Mouse (Mus musculus): Measurements from ENCODE around the gene Slc25a26.

Slc25a26 gene

DNA sequence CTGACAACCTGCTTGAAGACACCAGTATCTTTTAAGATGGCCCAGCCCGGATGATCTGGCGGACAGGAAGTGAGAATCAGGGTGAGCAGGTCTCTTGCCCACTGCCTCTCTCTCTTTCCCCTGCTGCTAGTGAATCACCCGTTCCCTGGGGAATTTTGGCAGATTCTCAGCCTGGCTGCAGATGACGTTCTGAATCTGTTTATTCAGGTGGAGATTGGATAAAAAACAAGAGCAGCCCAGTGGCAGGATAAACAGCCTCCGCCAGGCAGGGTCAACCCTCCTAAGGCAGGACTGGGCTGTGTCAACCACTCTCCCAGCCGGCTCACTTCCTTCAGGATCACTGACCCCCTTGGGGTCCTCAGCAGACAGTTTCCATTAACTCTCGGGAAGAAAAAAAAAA lies 140.2 kb downstream of the Slc25a26 start:
- peak; percentile 34 for DNase-seq (ENCODE audit: low read depth, low spot score)

DNA sequence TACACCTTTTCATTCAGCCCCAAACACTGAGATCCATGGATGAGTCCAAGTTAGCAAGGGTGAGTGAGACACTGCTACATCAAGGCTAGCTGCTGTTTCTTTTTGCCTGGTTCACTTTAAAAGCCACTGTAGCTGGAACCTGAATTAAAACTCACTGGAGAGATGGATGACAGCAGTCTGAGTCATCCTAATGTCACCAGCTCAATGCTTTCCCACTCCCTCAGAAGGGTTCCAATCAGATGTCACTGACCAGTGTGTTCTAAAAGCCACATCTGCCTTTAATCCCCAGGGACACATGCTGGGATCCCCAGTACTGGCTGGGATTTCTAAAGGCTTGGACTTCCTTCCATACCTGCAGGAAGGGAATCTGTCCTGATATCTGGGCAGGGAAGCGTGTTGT lies 141.9 kb downstream of the Slc25a26 start:
- no peak for DNase-seq (ENCODE audit: low read depth, low spot score)

GRCm38 (mm10) chr6:94643989-94644388 lies 143.9 kb downstream of the Slc25a26 start:
- no peak for DNase-seq (ENCODE audit: low read depth, low spot score)

GRCm38 (mm10) chr6:94644641-94645040 lies 144.5 kb downstream of the Slc25a26 start:
- no peak for DNase-seq (ENCODE audit: low read depth, low spot score)

DNA sequence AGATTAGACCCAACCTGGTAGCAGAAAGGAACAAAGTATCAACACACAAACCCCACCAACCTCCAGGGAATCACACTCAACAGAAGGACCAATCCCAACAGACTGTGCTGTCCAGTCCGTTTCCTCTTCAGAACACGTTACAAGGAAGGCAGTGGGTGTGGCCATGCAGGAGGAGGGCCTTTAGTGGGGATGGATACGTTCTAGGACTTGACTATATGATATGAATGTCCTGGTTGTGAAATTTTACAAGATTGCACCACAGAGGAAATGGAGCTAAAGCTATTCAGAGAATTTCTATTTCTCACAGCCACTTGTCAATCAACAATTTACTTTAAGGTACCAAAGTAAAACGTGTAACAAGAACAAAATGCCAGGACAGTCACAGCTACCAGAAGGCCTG lies 145.6 kb downstream of the Slc25a26 start:
- no peak for DNase-seq (ENCODE audit: low read depth, low spot score)

DNA sequence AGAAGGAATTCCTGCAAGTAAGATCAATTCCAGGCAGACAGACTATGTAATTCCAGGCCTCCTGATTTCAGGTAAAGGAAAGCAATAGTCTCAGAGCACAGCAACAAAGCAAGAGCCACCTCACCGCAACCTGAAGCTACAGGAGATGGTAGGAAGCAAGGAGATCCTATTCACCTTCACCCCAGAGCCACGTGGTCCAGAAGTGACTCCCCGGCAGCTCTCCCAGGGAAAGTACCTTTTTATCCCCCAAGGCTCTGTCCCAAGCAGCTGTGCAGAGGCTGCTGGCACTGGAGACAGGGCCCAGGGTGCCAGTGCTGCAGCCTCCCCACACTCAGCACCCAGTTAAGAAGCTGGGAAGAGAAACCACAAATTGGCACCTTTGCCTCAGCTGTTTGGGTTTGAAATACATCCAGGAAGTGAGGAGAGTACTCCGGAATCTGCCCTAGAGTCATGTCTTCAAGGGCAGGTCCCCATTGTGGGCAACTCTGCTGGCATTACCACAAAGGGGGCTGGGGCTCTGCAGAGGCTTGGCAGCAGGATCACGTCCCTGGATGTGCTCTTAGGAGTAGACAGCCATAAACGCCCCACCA lies 146.2 kb downstream of the Slc25a26 start:
- DNase-seq (ENCODE audit: low read depth, low spot score) = no peak

DNA sequence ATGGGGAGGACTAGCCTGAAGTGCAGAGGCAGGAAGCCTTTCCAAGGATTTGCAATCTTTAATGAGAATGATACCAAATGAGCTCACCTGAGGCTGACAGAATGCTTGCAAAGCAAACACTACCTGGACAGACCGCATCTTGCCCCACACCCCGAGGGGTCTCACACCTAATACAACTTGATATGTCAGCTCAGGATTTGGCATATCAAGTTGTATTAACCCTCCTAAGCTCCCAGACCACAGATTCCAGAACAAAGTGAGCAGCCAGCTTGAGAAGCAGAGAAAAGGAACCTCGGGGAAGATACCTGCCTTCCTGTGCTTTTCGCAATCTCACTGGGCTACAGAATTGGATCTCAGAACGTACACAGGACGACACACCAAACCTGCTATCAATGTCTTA lies 146.8 kb downstream of the Slc25a26 start:
- DNase-seq (ENCODE audit: low read depth, low spot score) = no peak

DNA sequence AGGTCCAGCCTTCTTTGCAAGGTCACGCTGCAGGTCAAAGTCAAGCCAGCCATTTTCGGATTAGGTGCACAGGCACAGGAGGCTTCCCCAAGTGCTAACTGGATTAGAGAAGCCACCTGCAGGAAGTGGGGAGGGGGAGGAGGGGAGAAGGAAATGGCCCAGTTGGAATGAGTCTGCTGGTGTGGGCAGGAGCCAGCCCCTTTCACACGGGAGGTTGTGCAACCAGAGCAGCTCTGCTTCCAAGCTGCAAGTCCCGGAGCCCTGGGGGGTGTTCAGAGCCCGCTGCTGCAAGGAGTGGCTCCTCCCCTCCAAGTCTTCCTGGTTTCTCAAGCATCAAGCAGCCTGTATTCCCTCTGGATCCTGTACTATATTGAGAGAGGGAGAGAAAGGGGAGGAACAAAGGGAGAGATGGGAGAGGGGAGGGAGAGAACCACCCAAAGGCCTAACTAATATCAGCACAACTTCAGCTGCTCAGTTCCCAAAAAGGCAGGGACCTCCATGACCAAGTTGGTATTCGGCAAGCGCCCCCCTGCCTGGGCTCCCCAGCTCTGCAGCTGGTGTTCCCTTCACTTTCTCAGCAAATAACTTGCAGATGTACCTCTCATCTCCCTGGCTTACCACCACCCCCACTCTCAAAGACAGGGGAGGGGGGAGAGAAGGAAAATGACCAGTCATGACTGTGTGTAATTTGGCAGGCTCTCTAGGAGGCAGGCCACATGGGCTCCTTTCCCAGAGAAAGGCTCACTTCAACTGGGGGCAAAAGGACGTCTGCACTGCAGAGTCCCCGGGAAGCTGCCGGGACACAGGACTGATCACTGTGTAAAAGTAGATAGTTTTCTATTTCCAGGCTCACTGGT lies 147.7 kb downstream of the Slc25a26 start:
- peak; percentile 43 for DNase-seq (ENCODE audit: low read depth, low spot score)

DNA sequence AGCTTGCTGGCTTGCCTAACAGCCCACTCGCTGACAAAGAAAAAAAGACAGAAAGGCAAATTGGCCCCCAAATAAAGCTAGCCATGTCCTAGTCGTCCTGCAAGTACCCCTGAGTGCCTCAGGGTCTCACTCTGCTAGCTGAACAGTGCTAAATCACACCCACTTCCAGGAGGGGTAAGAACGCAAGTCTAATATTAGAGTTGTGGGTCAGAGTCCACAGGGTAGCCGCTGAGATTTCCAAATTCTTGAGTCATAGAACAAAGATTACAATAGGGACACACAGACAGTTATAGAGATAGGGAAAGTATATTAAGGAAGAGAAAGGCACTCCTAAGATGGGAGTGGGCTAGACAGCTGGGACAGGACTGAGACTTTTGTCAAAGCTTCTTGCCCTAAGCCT lies 148.4 kb downstream of the Slc25a26 start:
- no peak for DNase-seq (ENCODE audit: low read depth, low spot score)

GRCm38 (mm10) chr6:94649637-94650036 lies 149.5 kb downstream of the Slc25a26 start:
- no peak for DNase-seq (ENCODE audit: low read depth, low spot score)

- DNase-seq (ENCODE audit: low read depth, low spot score) = no peak
Measured at GRCm38 (mm10) chr6:94651541-94651940, 151.4 kb downstream of the Slc25a26 start.

GRCm38 (mm10) chr6:94652659-94653213 lies 152.6 kb downstream of the Slc25a26 start:
- no peak for DNase-seq (ENCODE audit: low read depth, low spot score)

DNA sequence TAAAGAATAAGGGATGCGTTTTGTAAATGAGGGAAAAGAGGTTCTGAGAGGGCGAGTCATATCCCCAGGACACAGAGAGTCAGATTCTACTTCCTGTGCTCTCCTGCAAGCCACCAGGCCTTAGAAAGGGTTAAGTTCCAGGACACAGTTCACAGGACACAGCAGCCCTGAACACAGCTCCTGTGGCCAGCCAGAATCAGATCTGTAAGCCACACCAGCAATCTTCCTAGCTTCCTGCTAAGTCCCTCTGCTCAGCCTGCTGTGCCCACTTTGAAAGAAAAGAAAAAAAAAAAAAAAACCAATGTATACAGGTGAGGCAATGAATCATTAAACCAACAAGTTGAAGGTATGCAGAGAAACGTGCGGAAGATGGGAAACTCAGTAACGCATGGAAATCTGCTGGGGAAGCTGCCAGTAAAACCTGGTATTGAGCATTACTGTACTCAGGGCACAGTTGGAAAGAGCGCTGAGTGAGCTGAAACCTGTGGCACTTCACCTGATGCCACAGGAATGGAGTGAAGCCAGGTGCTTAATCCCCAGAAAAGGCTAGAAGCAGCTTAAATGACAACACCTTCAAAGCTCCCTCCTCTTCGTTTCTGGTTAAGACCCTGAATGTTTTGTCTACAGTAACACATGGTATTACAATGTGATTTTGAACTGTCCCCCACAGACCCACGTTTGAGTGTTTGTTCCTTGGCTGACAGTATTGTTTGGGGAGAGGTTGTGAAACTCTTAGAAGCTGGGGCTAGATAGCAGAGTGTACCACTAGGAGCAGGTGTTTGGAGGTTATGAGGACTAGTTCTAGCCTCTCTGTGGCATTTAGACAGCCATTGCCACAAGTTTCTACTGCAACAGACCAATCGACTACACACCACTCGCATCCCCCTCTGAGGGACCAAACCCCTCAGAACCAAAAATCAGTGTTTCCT lies 153.5 kb downstream of the Slc25a26 start:
- DNase-seq (ENCODE audit: low read depth, low spot score) = no peak
